Mouse (Mus musculus) retina, postnatal 1 day (tissue): ENCODE measurements at regions not wholly inside any gene's neighbourhood (a gene's known extent, or its start where the extent isn't known, plus 50 kb on each side); places are given as distances from the start of the nearest gene placed in this dataset.
A peak's percentile ranks its signal among the peaks of the same experiment; 100 is the strongest.

ENCODE experiments used
- DNase-seq: peaks from one replicate; pipeline ENCODE4 v3.0.0-alpha.2; 2012

DNA sequence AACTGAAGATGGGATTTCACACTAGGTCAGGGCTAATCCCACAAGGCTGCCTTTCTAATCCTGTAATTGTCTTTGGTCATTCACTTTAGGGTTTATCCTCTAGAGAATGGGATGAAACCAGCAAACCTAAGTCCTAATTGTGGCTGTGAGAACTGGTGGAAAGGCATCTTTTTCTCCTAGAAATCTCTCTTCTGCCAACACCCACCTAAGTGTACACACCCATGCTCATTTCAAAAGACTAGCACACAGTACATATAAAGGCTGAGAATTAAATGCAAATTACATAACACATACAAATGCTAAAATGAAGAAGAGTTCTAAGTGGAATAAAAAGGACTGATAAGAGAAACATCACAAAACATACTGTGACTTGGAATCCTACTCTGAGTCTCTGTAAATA lies 579.5 kb downstream of the Eepd1 start:
- DNase-seq = peak; percentile 12

DNA sequence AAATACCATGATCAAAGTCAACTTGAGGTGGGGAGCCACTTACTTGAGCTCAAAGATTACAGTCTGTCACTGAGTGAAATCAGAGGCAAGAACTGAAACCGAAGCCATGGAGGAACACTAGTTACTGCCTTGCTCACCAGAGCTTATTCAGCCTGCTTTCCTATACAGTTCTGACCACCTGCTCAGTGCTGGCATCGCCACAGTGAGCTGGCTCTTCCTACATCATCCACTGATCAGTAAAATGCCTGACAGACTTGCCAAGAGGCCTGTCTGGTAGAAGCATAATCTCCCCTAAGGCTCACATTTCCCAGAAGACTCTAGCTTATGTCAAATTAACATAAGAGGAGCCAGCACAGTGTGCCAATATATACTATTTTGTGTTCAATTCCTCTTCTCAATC lies 595.7 kb downstream of the Eepd1 start:
- no peak for DNase-seq

DNA sequence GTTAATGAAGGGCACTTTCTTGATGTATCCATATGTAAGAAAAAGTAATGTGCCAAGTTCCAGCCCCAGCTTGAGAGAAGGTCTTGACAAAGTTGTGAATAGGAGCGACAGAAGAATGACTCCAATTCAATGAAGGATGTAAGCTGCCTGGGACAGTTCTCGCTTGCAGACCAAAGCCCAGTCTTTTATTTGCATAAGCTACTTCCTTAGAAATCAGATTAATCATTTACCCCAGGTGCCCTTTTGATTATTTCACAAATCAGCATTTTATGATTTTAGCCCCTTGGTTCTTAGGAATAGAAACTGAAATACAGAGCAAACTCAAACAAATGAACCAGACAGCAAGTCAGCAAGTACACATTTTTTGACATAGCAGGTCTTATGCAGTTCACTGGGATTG lies 605.2 kb downstream of the Eepd1 start:
- no peak for DNase-seq

DNA sequence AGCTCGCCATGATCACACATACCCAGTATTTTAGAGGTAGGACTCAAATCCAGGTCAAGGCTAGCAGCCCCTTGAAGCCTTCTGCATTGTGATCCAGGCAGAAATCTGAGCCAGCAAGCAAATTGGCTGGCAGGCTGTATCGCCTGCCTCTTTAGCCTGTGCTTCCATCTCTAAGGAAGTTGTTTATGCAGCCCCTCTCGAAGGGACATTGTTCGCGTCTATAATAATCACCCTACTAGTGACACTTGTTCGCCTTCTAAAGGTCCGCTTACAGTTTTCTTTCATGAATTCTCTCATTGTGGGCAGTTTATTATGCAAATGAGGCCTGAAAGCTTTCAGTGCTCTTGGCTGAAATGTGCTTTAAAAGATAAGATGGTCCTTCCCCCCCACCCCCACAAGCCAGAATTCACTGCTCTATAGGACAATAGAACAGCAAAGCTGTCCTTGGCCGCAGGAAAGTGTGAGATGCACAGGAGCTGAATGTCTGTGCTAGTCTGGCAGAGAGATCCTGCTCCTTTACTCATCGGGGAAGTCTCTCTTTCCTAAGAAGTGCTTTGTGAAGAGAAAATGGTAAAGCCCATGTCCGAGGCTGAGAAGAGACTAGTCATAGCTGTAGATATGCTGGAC lies 610.8 kb downstream of the Eepd1 start:
- DNase-seq = no peak

DNA sequence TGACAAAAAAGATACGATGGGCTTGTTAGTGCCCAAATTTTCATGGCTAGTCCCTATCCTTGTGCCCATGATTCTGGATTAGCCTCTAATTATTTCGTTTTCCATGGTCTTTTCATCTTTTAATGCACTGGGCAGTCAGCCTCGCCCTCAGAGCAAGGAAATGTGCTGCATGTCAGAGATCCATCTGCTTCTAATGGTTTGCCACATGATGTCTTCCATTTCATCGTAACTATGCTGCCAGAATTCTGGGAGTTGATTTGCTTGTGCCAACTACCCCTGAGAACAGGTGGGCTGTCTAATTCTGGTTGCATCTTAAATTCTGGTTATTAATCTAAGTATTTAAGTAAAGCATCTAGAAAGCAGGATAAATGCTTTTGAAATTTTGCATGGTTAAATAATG lies 622.8 kb downstream of the Eepd1 start:
- no peak for DNase-seq

DNA sequence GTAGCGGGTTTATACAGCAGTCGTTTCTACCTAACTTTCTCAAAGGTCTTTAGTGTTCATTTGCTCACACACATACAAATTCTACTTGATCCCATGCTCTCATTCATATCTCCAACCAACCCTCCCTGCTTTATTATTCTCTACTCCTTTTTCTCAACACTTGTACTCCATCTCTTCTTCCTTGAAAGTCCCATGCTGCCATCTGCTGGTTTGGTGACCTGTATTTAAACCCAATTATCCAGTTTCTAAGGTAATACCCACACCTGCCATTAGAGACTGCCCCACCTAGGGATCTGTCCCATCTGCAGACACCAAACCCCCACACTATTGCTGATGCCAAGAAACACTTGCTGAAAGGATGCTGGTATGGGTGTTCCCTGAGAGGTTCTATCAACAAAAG lies 611.5 kb upstream of the B3gat1 start:
- DNase-seq = no peak

DNA sequence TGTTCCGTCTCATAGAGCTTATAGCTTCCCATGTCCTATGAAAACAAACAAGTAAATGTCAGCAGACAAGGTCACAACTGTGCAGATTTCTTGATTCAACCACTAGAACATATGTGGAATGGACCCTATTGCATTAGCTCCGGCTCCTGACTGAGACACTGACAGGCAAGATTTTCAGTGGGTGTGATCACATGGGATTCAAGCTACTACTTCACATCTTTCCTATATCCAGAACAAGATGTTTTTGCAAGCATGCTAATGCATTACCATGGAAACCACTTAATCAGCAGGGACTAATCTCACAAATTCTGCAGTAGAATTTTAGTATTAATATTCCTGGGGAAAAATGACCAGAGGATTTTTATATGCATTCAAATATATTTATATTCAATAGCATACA lies 598.9 kb upstream of the B3gat1 start:
- no peak for DNase-seq
